Mouse (Mus musculus) liver, embryonic 11.5 days (tissue): ENCODE data around the gene Usp10. TPM values are rescaled to one million over a fixed set of nuclear protein-coding genes. Genes with fewer than 3 reads are reported as not detected.

Source experiments
- ATAC-seq: fragments of 200-750 bp; cut with Nextera tagmentation; replicated peaks from 2 replicates; pipeline ENCODE4 v1.8.0; 2017; ENCODE audit warnings: moderate number of reproducible peaks, mild to moderate bottlenecking, moderate TSS enrichment, moderate library complexity; ENCODE audit not compliant: low FRiP score
- DNase-seq: peaks from one replicate; pipeline ENCODE4 v3.0.0-alpha.2; 2017; ENCODE audit warnings: low spot score
- H3K27ac ChIP-seq: fragments of 300-500 bp; sonication (generic); 2 replicates; pipeline ENCODE4 v1.5.1; 2014; ENCODE audit warnings: mild to moderate bottlenecking, low read depth, low read length, control low read depth
- H3K27me3 ChIP-seq: fragments of 300-500 bp; sonication (generic); replicated peaks from 2 replicates; pipeline ENCODE4 v1.6.1; 2014; ENCODE audit warnings: low read length, mixed read lengths; ENCODE audit not compliant: control insufficient read depth, insufficient read depth
- H3K36me3 ChIP-seq: fragments of 300-500 bp; sonication (generic); 2 replicates; pipeline ENCODE4 v1.6.1; 2014; ENCODE audit warnings: mild to moderate bottlenecking, low read length, moderate library complexity, mixed read lengths; ENCODE audit not compliant: control insufficient read depth, insufficient read depth
- H3K4me1 ChIP-seq: fragments of 300-500 bp; sonication (generic); replicated peaks from 2 replicates; pipeline ENCODE4 v1.6.1; 2014; ENCODE audit warnings: low read length, mixed read lengths; ENCODE audit not compliant: control insufficient read depth, insufficient read depth
- H3K4me2 ChIP-seq: fragments of 300-500 bp; sonication (generic); 2 replicates; pipeline ENCODE4 v1.6.1; 2014; ENCODE audit warnings: mild to moderate bottlenecking, control low read depth, moderate library complexity
- H3K4me3 ChIP-seq: fragments of 300-500 bp; sonication (generic); 2 replicates; pipeline ENCODE4 v1.5.1; 2014; ENCODE audit warnings: low read depth, low read length, control low read depth
- H3K9ac ChIP-seq: fragments of 300-500 bp; sonication (generic); 2 replicates; pipeline ENCODE4 v1.6.1; 2014; ENCODE audit warnings: low read depth, low read length, control low read depth
- H3K9me3 ChIP-seq: fragments of 300-500 bp; sonication (generic); 2 replicates; pipeline ENCODE4 v1.6.1; 2016; ENCODE audit warnings: low read length, inconsistent platforms, mixed read lengths; ENCODE audit not compliant: control insufficient read depth
- WGBS: fragments of 180-500 bp; shearing (Covaris S2); extraction: QIAGEN DNeasy Blood & Tissue Kit; methylation state at CpG from one replicate; pipeline ENCODE4 v1.1.7; 2014; 5-methylcytosine and 5-hydroxymethylcytosine counted together
- polyA plus RNA-seq: library from polyadenylated mRNA; unstranded; fragments of >200 nt; fragmentation: Nextera tagmentation; extraction: Ambion mirVana; gene quantifications from 2 replicates; pipeline ENCODE4 v1.2.1, GENCODE M21; 2014

Gene Usp10
- polyA plus RNA-seq, 1 experiment from 2014 or later, result 175 TPM

- Histone ChIP-seq H3K4me3 (no peak overlapping the region), H3K27ac (no peak overlapping the region), H3K4me2 (no peak overlapping the region), H3K9me3 (no peaks in the 10 kb centered on the region), H3K9ac (no peak overlapping the region), H3K27me3 (no peaks in the 10 kb centered on the region), H3K36me3 (peaks cover 59% of the 10 kb centered on the region), H3K4me1 (no peaks in the 10 kb centered on the region)
- WGBS, result 92% methylated on average over 8 of the region's 8 CpGs
- ATAC-seq, result no peak
- no peak for DNase-seq
Measured at GRCm38 (mm10) chr8:119955333-119955732, 45.2 kb downstream of the Usp10 start.

GRCm38 (mm10) chr8:119958076-119958475 is 47.9 kb downstream of the Usp10 start:
- Histone ChIP-seq H3K36me3 (peaks cover 42% of the 10 kb centered on the region), H3K9ac (no peak overlapping the region), H3K4me1 (no peaks in the 10 kb centered on the region), H3K27me3 (no peaks in the 10 kb centered on the region), H3K27ac (no peak overlapping the region), H3K4me2 (no peak overlapping the region), H3K9me3 (no peaks in the 10 kb centered on the region), H3K4me3 (no peak overlapping the region)
- DNase-seq (no peak), ATAC-seq (no peak)
- 96% methylated on average over 10 of the region's 10 CpGs for WGBS

- Histone ChIP-seq H3K36me3 (peaks cover 21% of the 10 kb centered on the region), H3K4me3 (no peak overlapping the region), H3K9ac (no peak overlapping the region), H3K4me2 (no peak overlapping the region), H3K9me3 (no peaks in the 10 kb centered on the region), H3K27me3 (no peaks in the 10 kb centered on the region), H3K27ac (no peak overlapping the region), H3K4me1 (no peaks in the 10 kb centered on the region)
- WGBS, result 62% methylated on average over 5 of the region's 5 CpGs
- ATAC-seq (no peak), DNase-seq (no peak)
Measured at GRCm38 (mm10) chr8:119960531-119961104, 50.5 kb downstream of the Usp10 start.

- Histone ChIP-seq H3K4me3 (no peak overlapping the region), H3K27ac (no peak overlapping the region), H3K4me2 (no peak overlapping the region), H3K4me1 (no peaks in the 10 kb centered on the region), H3K36me3 (no peaks in the 10 kb centered on the region), H3K9me3 (peaks cover 4% of the 10 kb centered on the region; the same call in 1 of the 2 replicates), H3K27me3 (no peaks in the 10 kb centered on the region), H3K9ac (no peak overlapping the region)
- no peak for ATAC-seq
- DNase-seq, result no peak
- 71% methylated on average over 4 of the region's 4 CpGs for whole genome bisulfite sequencing
Measured at GRCm38 (mm10) chr8:119964859-119965258, 54.7 kb downstream of the Usp10 start.

GRCm38 (mm10) chr8:119967435-119967834 is 57.3 kb downstream of the Usp10 start:
- H3K36me3 ChIP-seq, result no peaks in the 10 kb centered on the region

GRCm38 (mm10) chr8:119970169-119970568 is 60.0 kb downstream of the Usp10 start:
- H3K4me3 ChIP-seq, result no peak overlapping the region
- H3K27ac ChIP-seq, result no peak overlapping the region
- H3K4me2 ChIP-seq, result no peak overlapping the region
- no peak for DNase-seq
- H3K27me3 ChIP-seq, result no peaks in the 10 kb centered on the region; the same call in 1 of the 2 replicates
- ATAC-seq, result no peak
- H3K9me3 ChIP-seq, result peaks cover 4% of the 10 kb centered on the region; the same call in 1 of the 2 replicates
- WGBS, result 73% methylated on average over 9 of the region's 9 CpGs
- no peaks in the 10 kb centered on the region for H3K36me3 ChIP-seq
- H3K9ac ChIP-seq, result no peak overlapping the region
- H3K4me1 ChIP-seq, result no peaks in the 10 kb centered on the region

More at GRCm38 (mm10) chr8:119967435-119967834, 57.3 kb downstream of the Usp10 start:
- no peak overlapping the region for H3K27ac ChIP-seq
- no peaks in the 10 kb centered on the region for H3K4me1 ChIP-seq
- no peaks in the 10 kb centered on the region; the same call in 1 of the 2 replicates for H3K27me3 ChIP-seq
- H3K4me2 ChIP-seq, result no peak overlapping the region
- DNase-seq, result no peak
- H3K4me3 ChIP-seq, result no peak overlapping the region
- peaks cover 4% of the 10 kb centered on the region; the same call in 1 of the 2 replicates for H3K9me3 ChIP-seq
- no peak overlapping the region for H3K9ac ChIP-seq
- no peak for ATAC-seq
- WGBS, result 79% methylated on average over 9 of the region's 9 CpGs

- Histone ChIP-seq H3K4me2 (no peak overlapping the region), H3K36me3 (no peaks in the 10 kb centered on the region), H3K9ac (no peak overlapping the region), H3K4me1 (no peaks in the 10 kb centered on the region), H3K27ac (no peak overlapping the region), H3K9me3 (peaks cover 2% of the 10 kb centered on the region; the same call in 1 of the 2 replicates), H3K27me3 (no peaks in the 10 kb centered on the region; the same call in 1 of the 2 replicates), H3K4me3 (no peak overlapping the region)
- 42% methylated on average over 12 of the region's 12 CpGs for WGBS
- DNase-seq (no peak), ATAC-seq (no peak)
Measured at GRCm38 (mm10) chr8:119972558-119972957, 62.4 kb downstream of the Usp10 start.

GRCm38 (mm10) chr8:119978770-119979381 is 68.7 kb downstream of the Usp10 start:
- H3K4me1 ChIP-seq, result no peaks in the 10 kb centered on the region
- H3K27ac ChIP-seq, result no peak overlapping the region
- ATAC-seq (no peak), DNase-seq (no peak)
- H3K9ac ChIP-seq, result no peak overlapping the region
- no peak overlapping the region for H3K4me3 ChIP-seq
- no peaks in the 10 kb centered on the region for H3K9me3 ChIP-seq
- H3K36me3 ChIP-seq, result no peaks in the 10 kb centered on the region
- no peaks in the 10 kb centered on the region for H3K27me3 ChIP-seq
- no peak overlapping the region for H3K4me2 ChIP-seq
- 53% methylated on average over 11 of the region's 11 CpGs for WGBS

- no peak overlapping the region for H3K27ac ChIP-seq
- ATAC-seq, result no peak
- no peaks in the 10 kb centered on the region for H3K27me3 ChIP-seq
- no peaks in the 10 kb centered on the region for H3K36me3 ChIP-seq
- no peaks in the 10 kb centered on the region for H3K4me1 ChIP-seq
- H3K9ac ChIP-seq, result no peak overlapping the region
- no peaks in the 10 kb centered on the region for H3K9me3 ChIP-seq
- H3K4me3 ChIP-seq, result no peak overlapping the region
- DNase-seq, result no peak
- WGBS, result 56% methylated on average over 4 of the region's 4 CpGs
- no peak overlapping the region for H3K4me2 ChIP-seq
Measured at GRCm38 (mm10) chr8:119981253-119981652, 71.1 kb downstream of the Usp10 start.
